Mouse (Mus musculus) liver, embryonic 16.5 days (tissue): ENCODE data around the gene Mrgbp. TPM values are rescaled to one million over a fixed set of nuclear protein-coding genes. Genes with fewer than 3 reads are reported as not detected.

ENCODE experiments used
- ATAC-seq: fragments of 200-750 bp; cut with Nextera tagmentation; 2 replicates; pipeline ENCODE4 v1.8.0; 2017; ENCODE audit warnings: low read depth, mild to moderate bottlenecking, moderate number of reproducible peaks, moderate library complexity
- H3K27ac ChIP-seq: fragments of 300-500 bp; sonication (generic); 2 replicates; pipeline ENCODE4 v1.5.1; 2014; ENCODE audit warnings: mild to moderate bottlenecking, low read length
- H3K27me3 ChIP-seq: fragments of 300-500 bp; sonication (generic); 2 replicates; pipeline ENCODE4 v1.6.1; 2014; ENCODE audit warnings: low read depth, low read length, mixed read lengths; ENCODE audit not compliant: control insufficient read depth, insufficient read depth
- H3K36me3 ChIP-seq: fragments of 300-500 bp; sonication (generic); 2 replicates; pipeline ENCODE4 v1.6.1; 2014; ENCODE audit warnings: mild to moderate bottlenecking; ENCODE audit not compliant: control insufficient read depth, insufficient read depth
- H3K4me1 ChIP-seq: fragments of 300-500 bp; sonication (generic); 2 replicates; pipeline ENCODE4 v1.6.1; 2014; ENCODE audit warnings: low read depth, low read length, mixed read lengths; ENCODE audit not compliant: control insufficient read depth
- H3K4me2 ChIP-seq: fragments of 300-500 bp; sonication (generic); 2 replicates; pipeline ENCODE4 v1.6.1; 2014; ENCODE audit warnings: low read depth, low read length, mixed read lengths
- H3K4me3 ChIP-seq: fragments of 300-500 bp; sonication (generic); 2 replicates; pipeline ENCODE4 v1.5.1; 2014; ENCODE audit warnings: low read depth, mild to moderate bottlenecking, low read length
- H3K9ac ChIP-seq: fragments of 300-500 bp; sonication (generic); 2 replicates; pipeline ENCODE4 v1.6.1; 2014; ENCODE audit warnings: low read depth, low read length
- H3K9me3 ChIP-seq: fragments of 300-500 bp; sonication (generic); replicated peaks from 2 replicates; pipeline ENCODE4 v1.6.1; 2016; ENCODE audit warnings: low read length; ENCODE audit not compliant: control insufficient read depth
- WGBS: fragments of 180-500 bp; shearing (Covaris S2); extraction: QIAGEN DNeasy Blood & Tissue Kit; methylation state at CpG from one replicate; pipeline ENCODE4 v1.1.7; 2014; ENCODE audit not compliant: insufficient replicate concordance; 5-methylcytosine and 5-hydroxymethylcytosine counted together
- polyA plus RNA-seq: library from polyadenylated mRNA; unstranded; fragments of >200 nt; fragmentation: Nextera tagmentation; extraction: Ambion mirVana; gene quantifications from 2 replicates; pipeline ENCODE4 v1.2.1, GENCODE M21; 2015

Gene Mrgbp
- polyA plus RNA-seq, 1 experiment from 2014 or later: 6.6 TPM

DNA sequence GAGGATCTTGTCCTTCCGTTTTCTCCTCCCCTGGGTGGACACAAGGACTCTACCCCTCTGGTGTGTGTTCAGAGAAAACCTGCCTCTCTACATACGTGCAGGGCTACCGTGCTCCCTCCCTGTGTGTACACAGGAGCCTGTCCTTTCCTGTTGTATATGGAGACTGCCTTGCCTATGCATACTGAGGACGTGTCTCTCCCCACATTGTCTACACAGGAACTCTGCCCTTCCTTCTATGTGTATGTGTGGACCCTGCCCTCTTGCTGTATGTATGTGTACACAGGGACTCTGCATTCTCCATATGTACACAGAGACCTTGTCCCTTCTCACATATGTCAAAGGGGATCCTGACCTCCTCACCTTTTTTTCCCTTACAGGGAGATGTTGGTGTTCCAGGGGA lies 29.2 kb downstream of the Mrgbp start:
- Histone ChIP-seq H3K4me2 (no peak overlapping the region), H3K4me3 (no peak overlapping the region), H3K27ac (peak overlapping the region; percentile 64), H3K9me3 (no peaks in the 10 kb centered on the region), H3K36me3 (no peaks in the 10 kb centered on the region), H3K27me3 (no peaks in the 10 kb centered on the region), H3K9ac (no peak overlapping the region), H3K4me1 (no peaks in the 10 kb centered on the region)
- 46% methylated on average over 4 of the region's 4 CpGs for WGBS
- peak; percentile 86 for ATAC-seq

DNA sequence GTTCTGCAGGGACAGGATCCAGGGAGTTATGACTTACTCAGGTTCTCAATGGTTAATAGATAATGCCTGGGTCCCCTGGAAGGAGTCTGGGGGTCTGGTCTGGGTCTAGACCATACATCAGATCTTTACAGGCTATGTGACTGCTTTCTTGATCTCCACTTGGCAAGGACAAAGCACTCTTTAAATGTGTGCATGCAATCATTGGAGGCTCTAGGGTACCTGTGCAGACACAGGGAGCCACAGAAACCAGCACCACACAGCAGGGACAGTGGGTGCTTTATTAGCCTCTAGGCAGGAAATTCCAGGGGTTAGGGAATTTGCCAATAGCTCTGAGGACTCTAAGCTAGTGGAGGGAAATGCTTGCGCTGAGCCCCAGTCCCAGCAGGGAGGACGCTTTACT lies 30.8 kb downstream of the Mrgbp start:
- Histone ChIP-seq H3K4me3 (no peak overlapping the region), H3K9ac (no peak overlapping the region), H3K4me2 (no peak overlapping the region), H3K27ac (no peak overlapping the region), H3K4me1 (no peaks in the 10 kb centered on the region), H3K36me3 (no peaks in the 10 kb centered on the region), H3K27me3 (no peaks in the 10 kb centered on the region), H3K9me3 (no peaks in the 10 kb centered on the region)
- no peak for ATAC-seq
- 45% methylated on average over 2 of the region's 2 CpGs for WGBS

Other genes with a start within 250 kb of the Mrgbp start
- gene Gata5, start 246.6 kb upstream of the Mrgbp start, polyA plus RNA-seq: 0.16 and 0.38 TPM in 2 replicates
- gene Slco4a1, start 125.1 kb upstream of the Mrgbp start, polyA plus RNA-seq: 0.84 and 0.86 TPM in 2 replicates
- gene Ntsr1, start 81.3 kb upstream of the Mrgbp start, polyA plus RNA-seq: 0.02 TPM in 1 of 2 replicates, not detected in the other
- gene Ogfr, start 7.9 kb downstream of the Mrgbp start, polyA plus RNA-seq: 21.1 and 22.5 TPM in 2 replicates
- gene Col9a3, start 16.5 kb downstream of the Mrgbp start, polyA plus RNA-seq: 0.78 and 1.3 TPM in 2 replicates
- 0.07 TPM in 1 of 2 replicates, not detected in the other for gene Tcfl5, start 61.4 kb downstream of the Mrgbp start, polyA plus RNA-seq
- 12.6 and 12.9 TPM in 2 replicates for gene Dido1, start 128.7 kb downstream of the Mrgbp start, polyA plus RNA-seq
- gene Gid8, start 128.8 kb downstream of the Mrgbp start, polyA plus RNA-seq: 101 and 112 TPM in 2 replicates
- 10.4 and 10.8 TPM in 2 replicates for gene Slc17a9, start 144.0 kb downstream of the Mrgbp start, polyA plus RNA-seq
- gene Bhlhe23, start 195.6 kb downstream of the Mrgbp start, polyA plus RNA-seq: not detected in 2 replicates